Mouse (Mus musculus) limb, embryonic 14.5 days (tissue): Measurements from ENCODE around the gene Recql5. TPM values are rescaled to one million over a fixed set of nuclear protein-coding genes. Genes with fewer than 3 reads are reported as not detected.

Experiments used
- ATAC-seq: fragments of 200-750 bp; cut with Nextera tagmentation; 2 replicates; pipeline ENCODE4 v1.8.0; 2017; ENCODE audit warnings: low read depth, moderate number of reproducible peaks, moderate TSS enrichment; ENCODE audit not compliant: low FRiP score
- DNase-seq: peaks from one replicate; pipeline ENCODE4 v3.0.0-alpha.2; 2015; ENCODE audit warnings: low spot score
- H3K27ac ChIP-seq: fragments of 300-500 bp; sonication (generic); replicated peaks from 2 replicates; pipeline ENCODE4 v1.5.1; 2014; ENCODE audit warnings: low read depth, mild to moderate bottlenecking, low read length, moderate library complexity, mixed read lengths
- H3K27me3 ChIP-seq: fragments of 300-500 bp; sonication (generic); 2 replicates; pipeline ENCODE4 v1.6.1; 2014; ENCODE audit warnings: low read length, mixed read lengths; ENCODE audit not compliant: control insufficient read depth, insufficient read depth
- H3K36me3 ChIP-seq: fragments of 300-500 bp; sonication (generic); 2 replicates; pipeline ENCODE4 v1.6.1; 2014; ENCODE audit warnings: mild to moderate bottlenecking, low read length, moderate library complexity, mixed read lengths; ENCODE audit not compliant: control insufficient read depth, insufficient read depth
- H3K4me1 ChIP-seq: fragments of 300-500 bp; sonication (generic); 2 replicates; pipeline ENCODE4 v1.6.1; 2014; ENCODE audit warnings: antibody characterized with exemption, low read length, mixed read lengths; ENCODE audit not compliant: control insufficient read depth, insufficient read depth
- H3K4me2 ChIP-seq: fragments of 300-500 bp; sonication (generic); replicated peaks from 2 replicates; pipeline ENCODE4 v1.6.1; 2014; ENCODE audit warnings: low read depth, mild to moderate bottlenecking, low read length, moderate library complexity; ENCODE audit not compliant: severe bottlenecking
- H3K4me3 ChIP-seq: fragments of 300-500 bp; sonication (generic); replicated peaks from 2 replicates; pipeline ENCODE4 v1.5.1; 2014; ENCODE audit warnings: low read length
- H3K9ac ChIP-seq: fragments of 300-500 bp; sonication (generic); 2 replicates; pipeline ENCODE4 v1.6.1; 2014; ENCODE audit warnings: mild to moderate bottlenecking, low read depth, low read length, moderate library complexity; ENCODE audit not compliant: severe bottlenecking
- H3K9me3 ChIP-seq: fragments of 300-500 bp; sonication (generic); 2 replicates; pipeline ENCODE4 v1.6.1; 2016; ENCODE audit warnings: low read length; ENCODE audit not compliant: control insufficient read depth
- POLR2A ChIP-seq: fragments of 200-500 bp; IDR thresholded peaks from 2 replicates; pipeline ENCODE4 v1.8.0; 2012; ENCODE audit warnings: inconsistent platforms, mild to moderate bottlenecking, moderate library complexity, borderline replicate concordance; ENCODE audit not compliant: insufficient read depth, insufficient read length; ENCODE audit errors: extremely low read depth
- WGBS: fragments of 180-500 bp; shearing (Covaris S2); extraction: QIAGEN DNeasy Blood & Tissue Kit; methylation state at CpG from one replicate; pipeline ENCODE4 v1.1.7; 2014; 5-methylcytosine and 5-hydroxymethylcytosine counted together
- polyA plus RNA-seq, 2 experiments: library from polyadenylated mRNA; depleted of rRNA in 1 of 2; stranded (reverse) in 1 of 2; unstranded in 1 of 2; fragments of >200 nt; fragmentation: Nextera tagmentation in 1 of 2; extraction: Ambion mirVana in 1 of 2; gene quantifications; 2 replicates each; pipeline versions ENCODE4 v1.2.1 to v1.2.3; 2012 to 2014

Gene Recql5
- polyA plus RNA-seq, 2 experiments, result 16.1 to 27.9 TPM

DNA sequence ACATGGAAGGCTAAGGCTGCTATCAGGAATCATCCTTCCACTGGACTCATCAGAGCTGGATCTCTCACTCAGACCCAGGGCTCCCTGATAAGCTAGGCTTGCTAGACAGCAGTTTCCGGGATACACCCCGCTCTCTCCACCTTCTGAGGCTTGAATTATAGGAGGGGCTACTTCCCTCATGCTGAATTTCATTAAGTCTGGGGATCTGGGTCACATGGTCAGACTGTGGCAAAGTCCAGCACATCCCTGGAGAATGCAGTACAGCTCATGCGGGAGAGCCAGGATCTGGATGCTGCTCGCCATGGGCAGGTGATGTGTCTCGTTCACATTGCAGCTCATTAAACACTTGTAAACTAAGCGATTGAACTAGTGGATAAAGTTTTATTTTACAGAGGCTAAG lies 37.7 kb upstream of the Recql5 start:
- no peak for ATAC-seq
- peaks cover 24% of the 10 kb centered on the region for H3K27me3 ChIP-seq

DNA sequence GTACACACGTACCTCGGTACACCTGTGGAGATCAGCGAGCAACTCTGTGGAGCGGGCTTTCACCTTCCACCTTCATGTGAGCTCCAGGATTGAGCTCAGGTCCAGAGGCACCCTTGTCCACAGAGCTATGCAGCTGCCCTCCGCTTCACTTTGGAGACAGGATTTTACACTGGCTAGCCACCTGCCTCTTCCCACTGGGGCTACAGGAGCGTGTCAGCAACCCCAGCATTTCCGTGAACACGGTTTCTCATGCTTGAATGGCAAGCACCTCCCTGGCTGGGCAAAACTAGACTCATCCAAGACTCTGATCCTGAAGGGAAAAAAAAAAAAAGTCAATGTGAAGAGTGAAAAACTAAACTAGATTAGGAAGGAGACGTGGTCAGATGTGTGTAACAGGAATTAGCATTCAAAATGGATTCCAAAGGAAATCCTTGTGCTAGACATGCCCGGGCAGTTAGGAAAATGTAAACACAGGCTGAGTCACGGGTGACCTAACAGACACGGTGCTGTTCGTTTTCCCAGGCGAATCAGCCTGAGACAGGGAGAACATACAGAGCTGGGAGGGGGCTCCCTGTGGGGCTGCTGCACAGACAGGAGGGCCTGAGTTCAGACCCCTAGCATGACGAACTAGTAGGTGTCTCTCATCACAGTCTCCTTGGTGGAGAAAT lies 36.9 kb upstream of the Recql5 start:
- 0 out of 2 replicates have a peak, but pooled peaks cover 2% of the 10 kb centered on the region for H3K4me1 ChIP-seq
- H3K27ac ChIP-seq, result no peak overlapping the region
- 58% methylated on average over 15 of the region's 15 CpGs for WGBS
- no peak overlapping the region for H3K4me2 ChIP-seq
- TF ChIP-seq POLR2A, result no peak
- ATAC-seq, result no peak
- no peak overlapping the region for H3K9ac ChIP-seq
- no peaks in the 10 kb centered on the region for H3K9me3 ChIP-seq
- peaks cover 15% of the 10 kb centered on the region for H3K27me3 ChIP-seq
- DNase-seq, result no peak
- no peak overlapping the region for H3K4me3 ChIP-seq
- peaks cover 19% of the 10 kb centered on the region for H3K36me3 ChIP-seq

More for the DNA sequence above, 37.7 kb upstream of the Recql5 start:
- Histone ChIP-seq H3K4me1 (0 out of 2 replicates have a peak, but pooled peaks cover 2% of the 10 kb centered on the region), H3K9me3 (no peaks in the 10 kb centered on the region), H3K36me3 (peaks cover 11% of the 10 kb centered on the region), H3K4me2 (no peak overlapping the region), H3K9ac (no peak overlapping the region), H3K27ac (no peak overlapping the region), H3K4me3 (no peak overlapping the region)
- 65% methylated on average over 6 of the region's 6 CpGs for WGBS
- no peak for TF ChIP-seq POLR2A
- no peak for DNase-seq

DNA sequence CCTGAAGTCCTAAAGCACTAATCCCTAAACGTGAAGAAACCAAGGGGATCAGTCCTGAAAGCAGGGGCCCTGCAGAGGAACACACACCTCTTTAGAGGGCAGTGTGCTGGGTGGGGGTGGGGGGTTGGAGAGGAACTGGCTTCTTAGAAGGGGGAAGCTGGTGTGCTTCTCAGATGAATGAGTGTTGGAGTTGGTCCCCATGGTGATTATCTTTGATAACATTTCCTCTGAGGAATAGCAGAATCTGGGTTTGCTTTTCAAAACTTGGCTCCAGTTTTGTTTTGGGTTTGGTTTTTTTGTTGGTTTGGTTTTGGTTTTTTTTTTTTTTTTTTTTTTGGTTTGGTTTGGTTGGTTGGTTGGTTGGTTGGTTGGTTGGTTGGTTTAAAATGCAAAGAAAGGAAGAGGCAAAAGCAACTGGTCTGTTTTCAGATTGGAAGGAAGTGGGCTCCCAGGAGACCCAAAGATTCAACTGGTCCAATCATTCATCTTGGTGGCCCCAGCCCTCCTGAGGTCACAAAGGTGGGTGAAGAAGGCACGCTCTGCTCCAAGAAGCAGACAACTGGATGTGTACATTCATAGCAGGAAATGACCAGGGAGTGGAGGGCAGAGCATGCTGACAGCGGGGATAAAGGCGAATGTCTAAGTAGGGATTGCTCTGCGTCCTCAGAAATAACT lies 35.6 kb upstream of the Recql5 start:
- WGBS, result 71% methylated on average over 5 of the region's 5 CpGs
- no peak for TF ChIP-seq POLR2A
- H3K9me3 ChIP-seq, result no peaks in the 10 kb centered on the region
- DNase-seq (no peak), ATAC-seq (no peak)
- no peak overlapping the region for H3K4me3 ChIP-seq
- no peaks in the 10 kb centered on the region for H3K4me1 ChIP-seq
- H3K27ac ChIP-seq, result no peak overlapping the region
- no peak overlapping the region for H3K9ac ChIP-seq
- H3K27me3 ChIP-seq, result peaks cover 3% of the 10 kb centered on the region
- peaks cover 32% of the 10 kb centered on the region for H3K36me3 ChIP-seq
- no peak overlapping the region for H3K4me2 ChIP-seq

DNA sequence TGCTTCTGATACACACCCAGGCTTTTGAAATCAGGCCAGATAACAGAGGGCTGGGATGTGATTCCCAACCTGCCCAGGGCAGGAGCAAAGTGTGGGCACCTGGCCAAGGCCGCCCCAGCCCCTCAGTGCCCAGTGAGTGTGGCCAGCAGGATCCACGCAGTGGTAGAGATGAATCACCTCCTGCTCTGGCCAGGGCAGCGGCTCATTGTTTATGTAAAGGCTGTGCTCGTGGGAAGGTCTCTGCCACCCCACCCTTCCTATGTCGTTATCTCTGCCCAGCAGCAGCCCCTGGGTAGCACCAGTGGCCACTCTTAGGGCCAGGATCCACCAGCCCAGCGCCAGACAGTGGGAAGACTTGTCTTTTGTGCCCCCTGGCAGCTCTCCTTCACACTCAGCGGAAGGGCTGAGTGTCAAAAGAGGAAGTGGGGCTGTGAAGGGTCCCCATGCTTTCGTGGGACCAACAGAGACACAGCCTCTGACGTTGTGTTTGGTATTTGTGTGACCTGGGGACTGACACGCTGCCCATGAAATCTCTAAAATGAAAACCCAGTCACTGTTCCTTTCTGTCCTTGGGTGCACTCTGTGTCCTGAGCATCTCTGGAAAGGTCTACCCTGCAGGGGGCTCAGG lies 31.8 kb upstream of the Recql5 start:
- Histone ChIP-seq H3K9ac (no peak overlapping the region), H3K4me2 (no peak overlapping the region), H3K4me1 (no peaks in the 10 kb centered on the region), H3K27me3 (no peaks in the 10 kb centered on the region), H3K9me3 (no peaks in the 10 kb centered on the region), H3K4me3 (no peak overlapping the region), H3K36me3 (peaks cover 69% of the 10 kb centered on the region), H3K27ac (no peak overlapping the region)
- ATAC-seq (no peak), DNase-seq (no peak)
- WGBS, result 86% methylated on average over 10 of the region's 10 CpGs
- no peak for TF ChIP-seq POLR2A

DNA sequence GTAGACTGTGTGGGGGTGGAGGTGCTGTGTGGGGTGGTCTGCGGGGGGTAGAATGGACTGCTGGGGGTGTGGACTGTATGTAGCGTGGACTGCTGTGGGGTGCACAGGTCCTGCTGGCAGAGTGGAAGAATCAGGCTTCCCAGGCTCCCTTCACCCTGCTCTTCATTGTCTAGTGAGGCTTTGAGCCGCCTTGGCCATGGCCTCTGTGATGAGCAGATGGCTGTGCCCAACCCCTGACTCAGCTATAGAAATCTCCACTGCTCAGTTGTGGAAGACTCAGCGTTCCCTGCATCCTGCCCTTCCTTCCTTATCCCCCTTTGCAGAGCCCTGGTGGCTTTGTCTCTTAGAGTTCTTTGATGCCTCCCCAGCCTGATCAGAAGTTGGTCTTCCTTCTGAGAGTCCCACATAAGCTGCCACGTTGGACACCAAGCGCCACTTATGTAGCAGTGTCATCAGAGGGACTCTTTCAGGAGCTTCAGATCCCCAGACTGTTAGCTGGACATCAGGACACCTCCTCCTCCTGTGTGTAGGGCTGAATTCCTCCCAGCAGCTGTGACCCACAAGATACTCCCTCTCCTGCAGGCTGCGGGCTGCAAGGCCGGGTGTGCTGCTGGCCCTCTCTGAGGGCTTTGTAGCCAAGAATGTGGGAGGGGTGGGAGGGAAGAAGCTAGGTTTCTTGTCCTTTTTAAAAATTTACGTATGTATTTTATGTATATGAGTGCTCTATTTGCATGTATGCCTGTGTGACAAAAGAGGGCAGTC lies 29.6 kb upstream of the Recql5 start:
- Histone ChIP-seq H3K4me1 (no peaks in the 10 kb centered on the region), H3K27ac (no peak overlapping the region), H3K27me3 (no peaks in the 10 kb centered on the region), H3K9ac (no peak overlapping the region), H3K4me3 (no peak overlapping the region), H3K9me3 (no peaks in the 10 kb centered on the region), H3K4me2 (no peak overlapping the region), H3K36me3 (peaks cover 82% of the 10 kb centered on the region)
- ATAC-seq (no peak), DNase-seq (no peak)
- WGBS, result 91% methylated on average over 9 of the region's 9 CpGs
- TF ChIP-seq POLR2A, result no peak
